Mouse (Mus musculus): Measurements from ENCODE around the gene Dcaf5.
"Not testable (repeated sequence)": the region's sequence is repeated elsewhere in the genome, so short reads cannot be mapped to it uniquely, and the experiment has no call there.

The Dcaf5 gene

DNA sequence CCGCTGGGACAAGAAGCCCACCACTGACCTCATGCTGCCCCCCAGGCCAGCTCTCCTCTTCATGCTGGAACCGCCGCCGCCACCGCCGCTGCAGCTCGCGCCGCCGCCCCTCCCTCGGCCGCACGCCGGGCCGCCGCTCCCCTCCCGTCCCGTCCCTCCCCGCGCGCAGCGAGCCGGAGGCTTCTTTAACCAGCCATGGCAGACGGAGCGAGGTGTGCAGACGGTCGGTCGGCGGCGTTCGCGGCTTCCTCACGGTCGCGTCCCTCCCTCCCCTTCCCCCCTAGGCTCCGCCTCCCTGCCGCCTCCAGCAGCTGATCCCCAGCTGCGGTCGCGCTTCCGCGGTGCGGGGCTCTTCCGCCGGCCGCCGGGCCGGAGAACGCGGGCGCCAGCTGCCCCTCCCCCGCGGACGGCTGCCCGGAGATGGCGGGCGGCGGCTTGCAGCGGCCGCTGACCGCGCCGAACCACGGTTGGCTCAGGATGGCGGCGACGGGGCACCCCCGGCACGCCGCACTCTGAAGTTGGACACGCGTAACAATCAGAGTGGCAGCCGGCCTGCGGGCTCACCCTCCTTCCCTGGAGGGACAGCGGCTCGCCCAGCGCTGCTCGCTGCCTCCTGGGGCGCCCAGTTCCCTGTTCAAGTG, at the start of gene Dcaf5:
Gene Dcaf5, minus strand, starts transcription at position 266 of the 641 bp plus-strand sequence.
- peak; percentile 30 to 68 for DNase-seq (ENCODE audit: low spot score in 2 of 2)

DNA sequence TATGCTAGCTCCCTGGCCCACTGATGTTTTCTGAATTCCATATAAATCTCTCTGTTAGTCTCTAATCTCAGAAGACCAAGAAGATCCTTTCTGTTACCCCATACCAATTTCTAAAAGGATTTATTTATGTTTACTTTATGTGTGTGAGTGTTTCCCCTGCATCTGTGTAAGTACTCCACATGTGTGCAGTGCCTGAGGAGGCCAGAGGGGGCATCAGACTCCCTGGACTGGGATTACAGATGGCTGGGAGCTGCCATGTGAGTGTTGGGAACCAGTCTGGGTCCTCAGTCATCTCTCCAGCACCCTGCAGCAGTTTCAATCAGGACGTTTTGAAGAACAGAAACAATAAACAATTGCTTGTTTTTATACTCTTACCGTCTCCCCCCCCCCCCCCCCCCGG, 47.0 kb upstream of the Dcaf5 start:
- no peak for DNase-seq (ENCODE audit: low spot score in 2 of 2)

DNA sequence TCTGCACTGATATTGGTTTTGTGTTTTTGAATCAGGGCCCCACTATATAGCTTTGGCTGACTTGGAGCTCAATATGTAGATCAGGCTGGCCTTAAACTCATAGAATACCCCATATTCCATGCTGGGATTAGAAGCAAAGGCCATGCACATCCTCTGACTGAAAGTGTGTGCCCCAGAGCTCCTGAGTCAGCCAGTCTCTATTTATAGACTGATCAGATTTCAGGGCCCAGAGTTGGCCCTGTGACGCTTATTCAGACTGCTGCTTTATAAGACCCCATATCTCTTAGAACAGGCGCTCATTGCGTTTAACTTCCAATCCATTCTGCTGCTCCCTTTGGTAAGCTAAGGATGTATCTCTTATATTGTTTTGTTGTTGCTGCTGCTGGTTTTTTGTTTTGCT, 43.6 kb upstream of the Dcaf5 start:
- DNase-seq (ENCODE audit: low spot score in 2 of 2): no peak

DNA sequence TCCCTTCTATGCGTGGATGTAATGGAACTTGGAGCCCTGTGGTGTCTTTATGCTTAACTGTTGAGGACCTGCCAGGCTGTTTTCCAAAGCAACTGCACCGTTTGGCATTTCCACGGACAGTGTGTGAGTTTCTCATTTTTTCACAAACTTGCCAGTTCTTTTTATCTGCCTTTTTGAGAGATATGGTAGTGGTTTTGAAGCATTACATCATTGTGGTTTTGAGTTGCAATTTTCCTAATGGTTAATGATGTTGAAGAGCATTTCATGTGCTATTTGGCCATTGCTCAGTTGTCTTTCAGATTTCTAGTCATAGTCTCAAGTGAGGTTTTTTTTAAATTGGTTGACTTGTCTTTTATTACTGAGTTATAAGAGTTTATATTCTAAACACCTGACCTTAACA, 37.3 kb upstream of the Dcaf5 start:
- DNase-seq (ENCODE audit: low spot score in 2 of 2): no peak

DNA sequence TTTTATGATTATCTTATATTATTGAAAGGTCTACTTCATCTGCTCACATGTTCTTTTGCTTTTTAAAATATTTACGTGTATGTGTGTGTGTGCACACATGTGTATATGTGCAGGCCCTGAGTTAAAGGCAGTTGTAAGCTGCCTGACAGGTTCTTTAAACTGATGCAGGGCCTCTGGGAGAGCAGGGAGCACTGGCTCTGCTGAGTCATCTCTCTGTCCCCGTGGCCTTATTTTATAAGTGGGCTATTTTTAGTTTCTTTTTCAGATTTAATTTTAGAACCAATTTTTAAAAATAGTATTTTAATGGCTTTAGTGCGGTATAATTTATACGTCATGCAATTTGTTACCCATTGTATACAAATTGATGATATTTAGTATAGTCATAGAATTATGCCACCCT, 35.5 kb upstream of the Dcaf5 start:
- DNase-seq (ENCODE audit: low spot score in 2 of 2): no peak

DNA sequence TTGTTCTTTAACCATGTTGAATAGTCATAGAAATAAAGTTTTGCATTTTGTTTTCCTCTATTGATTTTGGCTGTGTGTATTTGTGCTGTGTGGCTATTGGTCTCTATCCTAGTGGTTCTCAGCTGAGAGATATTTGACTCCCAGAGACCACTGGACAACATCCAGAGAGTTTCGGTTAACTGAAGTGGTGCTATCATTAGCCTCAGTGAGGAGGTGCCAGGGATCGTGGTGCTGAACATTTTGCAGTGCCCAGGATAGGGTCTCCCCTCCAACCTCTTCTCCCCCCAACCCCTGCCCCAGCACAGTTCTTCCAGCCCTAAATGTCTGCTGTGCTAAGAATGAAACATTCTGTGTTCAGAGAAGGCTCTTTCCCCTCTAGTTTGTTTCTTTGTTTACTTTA, 33.8 kb upstream of the Dcaf5 start:
- no peak for DNase-seq (ENCODE audit: low spot score in 2 of 2)

DNA sequence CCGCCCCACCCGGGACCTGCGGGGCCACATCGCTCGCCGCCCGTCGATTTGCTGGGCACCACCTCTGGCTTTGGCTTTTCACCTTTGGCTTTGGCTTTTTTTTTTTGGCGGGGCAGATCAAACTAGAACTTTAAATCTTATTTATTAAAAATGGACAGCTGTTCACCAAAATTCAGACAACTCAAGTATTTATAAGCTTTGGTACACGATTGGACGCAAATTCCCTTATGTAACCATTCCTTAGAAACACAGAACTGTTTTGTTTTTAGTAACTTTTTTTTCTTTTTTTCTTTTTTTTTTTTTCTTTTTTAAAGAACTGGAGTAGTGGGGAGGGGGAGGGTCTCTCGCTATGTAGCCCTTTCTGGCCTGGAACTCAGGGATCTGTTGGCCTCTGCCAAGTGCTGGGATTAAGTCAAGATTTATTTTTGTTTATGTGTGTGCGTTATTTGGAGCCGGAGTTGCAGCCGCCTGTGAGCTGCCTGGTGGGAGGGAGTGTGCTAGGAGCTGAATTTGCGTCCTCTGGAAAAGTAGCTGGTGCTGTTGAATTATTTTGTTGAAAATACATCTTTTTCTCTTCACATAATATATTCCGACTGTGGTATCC, 27.4 kb upstream of the Dcaf5 start:
- no peak for DNase-seq (ENCODE audit: low spot score in 2 of 2)

DNA sequence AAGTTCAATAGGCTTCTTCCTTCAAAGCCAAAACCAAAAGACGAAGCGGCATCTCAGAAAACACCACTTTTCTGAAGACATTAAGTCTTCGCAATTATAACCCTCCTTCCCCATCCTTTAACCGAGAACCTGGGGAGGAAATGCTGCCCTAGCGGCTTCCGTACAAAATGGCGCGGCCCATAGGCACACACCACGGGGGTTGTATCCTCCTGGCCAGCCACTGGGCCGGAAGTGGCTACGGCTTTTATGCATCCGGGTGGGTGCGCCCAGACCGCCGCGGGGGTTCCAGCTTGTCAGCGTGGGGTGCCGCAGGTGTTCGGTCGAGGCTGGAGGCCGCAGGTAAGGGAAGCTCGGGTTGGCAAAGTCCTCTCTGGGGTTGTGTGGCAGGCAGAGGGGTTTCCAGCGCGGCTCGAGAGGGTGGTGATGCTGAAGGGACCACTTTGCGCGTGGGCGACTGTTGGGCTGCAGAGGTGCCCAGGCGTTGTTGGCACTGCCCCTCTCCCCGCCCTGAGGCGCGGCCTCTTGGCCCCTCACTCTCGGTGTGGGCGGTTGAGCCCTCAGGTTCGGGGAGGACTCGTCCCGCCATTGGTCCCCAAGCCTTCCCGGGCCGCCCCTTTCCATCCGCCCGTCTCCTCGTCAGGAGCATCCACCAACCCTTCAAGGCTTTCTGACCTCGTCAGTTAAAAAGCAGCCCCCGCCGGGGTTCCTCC, 26.7 kb upstream of the Dcaf5 start, which contains the start of gene Exd2:
Gene Exd2, plus strand, starts transcription at position 154 of the 710 bp plus-strand sequence.
- DNase-seq (ENCODE audit: low spot score in 2 of 2): peak; percentile 77 to 92

DNA sequence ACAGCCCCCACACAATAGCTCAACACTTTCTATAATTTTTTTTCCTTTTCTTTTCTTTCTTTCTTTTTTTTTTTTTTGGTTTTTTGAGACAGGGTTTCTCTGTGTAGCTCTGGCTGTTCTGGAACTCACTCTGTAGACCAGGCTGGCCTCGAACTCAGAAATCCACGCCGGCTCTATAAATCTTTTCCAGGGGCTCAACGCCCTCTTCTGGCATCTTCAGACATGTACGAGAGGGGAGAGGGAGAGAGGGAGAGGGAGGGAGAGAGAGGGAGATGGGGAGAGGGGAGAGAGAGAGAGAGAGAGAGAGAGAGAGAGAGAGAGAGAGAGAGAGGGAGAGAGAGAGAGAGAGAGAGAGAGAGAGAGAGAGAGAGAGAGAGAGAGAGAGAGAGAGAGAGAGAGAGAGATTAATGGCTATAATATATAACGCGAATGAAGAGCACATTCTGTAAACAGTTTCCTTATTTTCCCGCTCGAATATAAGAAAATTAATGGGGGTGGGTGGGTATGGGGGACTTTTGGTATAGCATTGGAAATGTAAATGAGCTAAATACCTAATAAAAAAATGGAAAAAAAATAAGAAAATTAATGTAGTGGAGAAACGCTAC, 26.0 kb upstream of the Dcaf5 start:
- DNase-seq (ENCODE audit: low spot score in 2 of 2): not testable (repeated sequence)

DNA sequence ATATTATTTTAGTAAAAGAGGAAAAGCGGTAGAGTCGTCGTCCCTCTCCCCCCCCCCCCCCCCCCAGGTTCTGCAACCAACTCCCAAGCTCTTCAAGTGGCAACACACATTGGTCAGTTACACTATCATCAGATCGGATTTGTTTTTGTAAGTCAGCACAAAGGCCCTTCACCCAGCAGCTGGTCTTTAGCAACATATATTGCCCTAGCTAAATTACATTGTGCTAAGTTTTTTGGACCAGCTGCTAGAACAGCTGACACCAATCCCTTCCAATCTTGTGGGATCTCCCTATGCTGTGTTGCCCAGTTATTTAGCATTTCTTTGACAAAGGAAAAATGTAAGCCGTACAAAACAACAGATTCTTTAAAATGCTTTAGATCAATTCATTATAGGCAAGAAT, 21.6 kb upstream of the Dcaf5 start:
- DNase-seq (ENCODE audit: low spot score in 2 of 2): no peak

DNA sequence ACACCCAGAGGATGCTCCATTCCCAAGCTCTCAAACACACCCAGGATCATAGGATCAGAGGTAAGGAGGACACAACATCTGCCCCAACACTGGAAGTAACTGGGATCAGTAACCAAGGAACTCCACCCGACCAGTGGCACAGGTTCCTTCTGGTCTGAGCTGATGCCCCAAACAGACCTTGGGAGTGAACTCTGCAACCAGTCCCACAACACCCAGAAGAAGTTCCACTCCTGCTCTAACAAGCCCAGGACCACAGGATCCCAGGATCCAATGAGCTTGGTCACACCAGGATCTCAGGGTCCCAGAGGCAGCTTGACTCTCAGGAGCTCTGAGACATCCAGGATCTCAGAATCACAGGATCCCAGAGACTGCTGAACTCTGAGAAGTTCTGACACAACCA, 17.1 kb upstream of the Dcaf5 start:
- DNase-seq (ENCODE audit: low spot score in 2 of 2): no peak

DNA sequence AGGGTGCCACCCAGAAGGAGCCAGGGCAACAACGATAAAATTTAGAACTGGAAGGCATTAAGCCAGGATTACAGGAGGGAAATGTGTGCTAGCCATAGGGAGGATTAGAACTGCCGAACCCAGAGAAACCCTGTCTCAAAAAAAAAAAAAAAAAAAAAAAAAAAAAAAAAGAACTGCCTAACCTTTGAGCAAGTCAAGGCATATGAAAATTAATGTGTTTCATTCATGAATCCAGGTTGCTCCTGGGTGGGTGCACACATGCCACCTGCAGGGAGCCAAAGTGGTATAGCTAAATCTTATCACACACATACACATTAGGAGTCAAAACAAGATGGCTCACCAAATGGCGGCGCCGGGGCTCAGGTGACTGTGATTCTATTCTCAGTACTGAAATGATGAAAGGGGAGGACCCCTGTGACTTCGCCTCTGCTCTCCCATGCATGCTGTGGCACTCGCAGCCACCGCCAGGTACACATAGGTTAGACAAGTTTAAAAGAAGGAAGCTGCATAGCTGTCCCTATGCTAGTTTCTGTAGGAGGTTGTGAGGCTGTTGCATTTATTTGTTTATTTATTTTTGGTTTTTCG, 8.2 kb upstream of the Dcaf5 start:
- DNase-seq (ENCODE audit: low spot score in 2 of 2): no peak

DNA sequence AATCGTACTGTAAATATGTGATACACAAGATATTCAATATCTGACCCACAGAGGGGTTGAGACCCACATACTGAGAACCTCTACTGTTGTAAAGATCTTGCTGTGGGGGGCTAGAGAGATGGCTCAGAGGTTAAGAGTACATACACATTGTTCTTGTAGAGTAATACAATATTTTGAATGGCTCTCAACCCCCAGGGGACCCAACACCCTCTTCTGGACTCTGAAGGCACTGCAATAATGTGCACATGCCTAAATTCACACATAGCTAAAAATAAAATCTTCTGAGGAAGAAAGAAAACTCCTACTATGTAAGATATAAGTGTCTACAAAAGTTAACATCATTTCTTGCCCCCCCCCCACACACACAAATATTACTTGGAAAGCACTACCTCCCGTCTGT, 4.6 kb upstream of the Dcaf5 start:
- DNase-seq (ENCODE audit: low spot score in 2 of 2): no peak

DNA sequence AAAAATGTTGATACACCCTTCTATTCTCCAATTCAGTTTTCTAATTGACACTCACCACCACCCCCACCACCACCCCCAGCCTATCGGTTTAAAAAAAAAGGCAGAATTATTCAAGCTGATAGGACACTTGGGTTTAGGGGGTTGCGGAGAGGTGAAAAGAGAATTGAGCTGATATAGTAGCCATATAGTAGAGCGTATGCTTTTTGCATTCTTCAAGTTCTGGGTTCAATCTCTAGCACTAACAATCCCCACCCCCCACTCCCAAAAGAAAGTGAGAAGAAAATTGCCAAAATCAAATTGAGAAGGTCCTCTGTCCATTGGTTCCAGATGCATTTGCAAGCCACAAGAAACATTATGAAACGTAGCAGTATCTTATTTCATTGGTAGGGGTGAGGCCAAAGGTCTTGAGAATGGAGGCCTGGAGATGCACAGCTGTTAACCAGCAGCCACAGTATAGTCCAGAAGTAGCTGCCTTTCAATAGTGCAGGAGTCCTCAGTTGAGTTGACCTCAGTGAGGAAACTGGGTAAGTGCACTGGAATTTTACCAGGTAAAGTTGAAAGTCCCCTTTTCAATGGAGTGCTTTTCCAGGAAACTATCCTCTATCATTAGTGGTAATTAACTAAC, 762 bp upstream of the Dcaf5 start:
- no peak for DNase-seq (ENCODE audit: low spot score in 2 of 2)

DNA sequence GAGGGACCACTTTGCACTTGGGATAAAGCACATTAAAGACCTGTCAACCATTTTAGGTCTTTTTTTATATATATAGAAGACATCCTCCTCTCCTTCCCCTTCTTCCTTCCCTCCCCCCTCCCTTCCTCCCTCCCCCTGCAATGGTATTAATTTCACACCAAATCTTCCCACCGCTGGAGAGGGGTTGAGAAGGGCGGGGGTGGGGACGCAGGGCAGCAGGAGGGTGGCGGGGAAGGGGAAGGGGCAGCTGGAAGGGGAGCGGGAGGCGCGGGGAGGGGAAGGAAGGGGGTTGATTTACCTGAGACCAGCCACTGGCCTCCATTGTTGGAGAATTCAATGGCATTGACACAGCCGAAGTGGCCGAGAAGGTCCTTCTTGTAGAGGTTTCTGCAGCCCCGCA, 514 bp downstream of the Dcaf5 start:
- DNase-seq (ENCODE audit: low spot score in 2 of 2): no peak

DNA sequence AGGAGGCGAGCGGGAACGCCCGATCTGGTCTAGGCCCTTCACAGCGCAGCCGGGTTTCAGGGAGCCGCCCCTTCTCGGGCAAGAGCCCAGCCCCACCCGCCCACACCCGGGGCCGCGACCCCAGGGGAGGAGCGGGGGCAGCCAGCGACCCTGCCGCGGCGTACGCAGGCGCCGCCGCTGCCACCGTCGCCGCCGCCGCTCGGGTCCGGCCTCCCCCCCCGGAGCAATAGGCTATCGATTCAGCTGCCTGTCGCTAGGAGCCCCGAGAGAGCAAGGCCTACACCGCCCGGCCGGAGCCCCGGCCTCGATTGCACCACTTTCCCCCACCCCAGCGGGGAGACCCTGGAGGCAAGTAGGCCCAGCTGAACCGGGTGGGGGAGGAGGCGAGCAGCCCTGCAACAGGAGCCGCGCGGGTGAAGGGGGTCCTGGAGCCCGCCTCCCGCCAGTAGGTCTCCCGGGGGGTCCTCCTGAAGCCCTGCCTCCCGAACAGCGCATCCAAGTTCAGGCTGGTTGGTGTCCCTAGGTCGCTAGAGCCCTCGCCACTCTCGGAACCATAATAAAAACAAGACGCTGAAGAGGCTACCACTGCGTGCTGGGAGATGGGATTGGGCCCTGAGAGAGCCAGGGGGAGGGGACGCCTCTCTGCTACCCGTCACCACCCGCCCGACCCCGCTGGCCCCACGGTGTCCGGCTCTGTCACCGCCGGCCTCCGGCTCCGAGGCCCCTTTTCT, 1.3 kb downstream of the Dcaf5 start:
- peak in 1 of 2 experiments; percentile 47 for DNase-seq (ENCODE audit: low spot score in 2 of 2)

DNA sequence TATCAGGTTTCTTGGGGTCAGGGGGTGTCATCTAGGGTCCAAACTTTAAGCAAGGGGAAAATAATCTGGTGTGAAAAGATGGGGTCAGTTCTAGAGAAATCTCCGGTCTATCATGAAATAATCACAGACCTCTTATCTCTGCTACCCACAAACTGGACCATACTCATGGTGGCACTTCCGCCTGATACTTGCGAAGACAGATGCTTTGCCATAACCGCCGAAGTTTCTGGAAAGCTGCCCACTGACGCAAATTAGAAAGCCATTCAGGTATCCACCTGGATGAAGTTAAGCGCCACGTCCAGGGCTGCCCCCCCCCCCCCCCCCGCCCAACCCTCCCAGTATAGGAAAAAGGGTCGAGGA, 1.8 kb downstream of the Dcaf5 start:
- peak in 1 of 2 experiments; percentile 27 for DNase-seq (ENCODE audit: low spot score in 2 of 2)

DNA sequence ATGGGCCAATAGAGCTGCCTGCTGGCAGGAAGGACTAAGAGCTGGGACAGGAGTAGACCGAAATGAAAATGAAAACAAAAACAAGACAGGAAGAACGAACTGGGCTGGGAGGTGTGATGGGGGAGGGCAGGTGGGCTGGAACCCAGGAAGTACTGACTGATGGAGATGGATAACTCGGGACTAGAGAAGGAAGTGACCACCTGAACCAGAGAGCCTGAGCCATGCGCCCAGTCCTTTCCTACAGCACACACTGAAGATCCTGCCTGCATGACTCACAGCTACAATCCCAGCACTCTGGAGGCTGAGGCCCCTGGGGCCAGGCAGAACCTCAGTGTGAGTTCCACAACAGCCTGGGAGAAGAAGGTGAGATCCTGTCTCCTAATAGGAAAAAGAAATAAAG, 3.1 kb downstream of the Dcaf5 start:
- no peak for DNase-seq (ENCODE audit: low spot score in 2 of 2)

DNA sequence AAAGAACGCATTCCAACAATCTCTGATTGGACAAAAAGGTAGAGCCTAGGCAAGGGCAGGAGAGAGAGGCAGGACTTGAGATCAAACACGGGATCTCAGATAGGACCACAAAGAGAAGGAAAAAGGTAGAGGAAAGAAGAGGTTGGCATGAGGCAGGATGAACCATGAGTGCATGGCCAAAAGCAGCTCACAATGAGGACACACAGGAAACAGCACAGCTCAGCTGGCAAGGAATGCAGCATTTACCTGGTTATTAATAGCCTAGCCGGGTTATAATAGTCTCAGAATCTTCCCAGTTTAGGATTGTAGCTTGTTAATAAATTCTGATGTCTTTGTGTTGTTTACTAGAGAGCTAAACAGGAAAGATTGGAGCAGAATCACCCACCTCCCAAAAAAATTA, 8.7 kb downstream of the Dcaf5 start:
- DNase-seq (ENCODE audit: low spot score in 2 of 2): no peak

DNA sequence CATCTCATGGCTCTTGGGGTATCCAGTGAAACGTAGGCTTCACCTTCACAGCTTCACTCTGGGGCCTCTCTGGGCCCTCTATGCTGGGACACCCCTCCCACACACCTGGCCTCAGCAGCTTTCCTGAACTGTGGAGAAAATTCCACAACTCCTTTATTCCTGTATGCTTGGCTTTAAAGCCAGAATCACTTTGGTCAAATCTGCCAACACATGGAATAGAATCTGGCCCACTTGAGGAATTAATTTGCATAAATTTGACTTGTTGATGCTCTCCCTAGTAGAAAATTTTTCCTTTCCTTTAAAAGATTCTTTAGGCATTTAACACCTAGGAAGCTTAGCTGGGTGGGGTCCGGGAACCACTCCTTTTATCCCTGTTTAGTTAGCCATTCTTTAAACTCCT, 21.3 kb downstream of the Dcaf5 start:
- DNase-seq (ENCODE audit: low spot score in 2 of 2): no peak

DNA sequence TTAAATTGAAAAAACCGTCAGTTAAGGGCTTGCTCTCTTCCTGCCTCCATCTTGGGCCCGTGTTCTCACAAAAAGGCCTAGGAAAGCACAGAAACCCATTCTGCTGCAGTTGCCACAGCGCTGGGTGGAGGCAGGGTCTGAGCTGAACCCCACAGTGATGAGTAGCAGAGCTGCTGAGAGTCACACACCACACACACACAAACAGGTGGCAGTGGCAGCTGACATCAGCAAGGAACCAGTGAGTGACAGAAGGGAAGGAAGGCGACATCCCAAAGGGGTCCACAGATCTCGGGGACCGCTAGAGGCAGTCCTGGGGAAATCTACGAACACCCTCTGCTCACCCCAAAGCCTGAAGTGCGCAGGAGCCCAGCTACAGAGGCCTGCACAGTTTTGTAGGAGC, 25.5 kb downstream of the Dcaf5 start:
- no peak for DNase-seq (ENCODE audit: low spot score in 2 of 2)
